Mouse (Mus musculus) heart, embryonic 14.5 days (tissue): ENCODE results near the gene Stx1b. TPM values are rescaled to one million over a fixed set of nuclear protein-coding genes. Genes with fewer than 3 reads are reported as not detected.

Experiments used
- ATAC-seq: fragments of 200-750 bp; cut with Nextera tagmentation; 2 replicates; pipeline ENCODE4 v1.8.0; 2017; ENCODE audit warnings: low read depth, moderate TSS enrichment; ENCODE audit not compliant: insufficient number of reproducible peaks, insufficient read depth, low FRiP score
- H3K27ac ChIP-seq, 2 experiments: fragments of 200-500 bp in 1 of 2; fragments of 300-500 bp in 1 of 2; sonication (generic) in 1 of 2; replicated peaks in 1 of 2; 2 replicates each; pipeline ENCODE4 v1.5.1; 2012 to 2014; ENCODE audit warnings: low read depth in 2 of 2, low read length in 2 of 2, control low read depth in 1 of 2, mild to moderate bottlenecking in 1 of 2, mixed read lengths in 1 of 2; ENCODE audit not compliant: control insufficient read depth in 1 of 2, insufficient read depth in 1 of 2
- H3K27me3 ChIP-seq: fragments of 300-500 bp; sonication (generic); 2 replicates; pipeline ENCODE4 v1.6.1; 2014; ENCODE audit warnings: mild to moderate bottlenecking, low read length, control low read depth; ENCODE audit not compliant: control insufficient read depth, insufficient read depth
- H3K36me3 ChIP-seq: fragments of 300-500 bp; sonication (generic); 2 replicates; pipeline ENCODE4 v1.6.1; 2014; ENCODE audit warnings: mild to moderate bottlenecking, control low read depth, low read length, mixed read lengths; ENCODE audit not compliant: control insufficient read depth, insufficient read depth
- H3K4me1 ChIP-seq, 2 experiments: fragments of 200-500 bp in 1 of 2; fragments of 300-500 bp in 1 of 2; sonication (generic) in 1 of 2; 2 replicates each; pipeline ENCODE4 v1.6.1; 2012 to 2014; ENCODE audit warnings: low read length in 2 of 2, control low read depth in 1 of 2, mixed read lengths in 1 of 2; ENCODE audit not compliant: control insufficient read depth in 2 of 2, insufficient read depth in 2 of 2
- H3K4me2 ChIP-seq: fragments of 300-500 bp; sonication (generic); 2 replicates; pipeline ENCODE4 v1.6.1; 2014; ENCODE audit warnings: mild to moderate bottlenecking, low read length
- H3K4me3 ChIP-seq, 2 experiments: fragments of 200-500 bp in 1 of 2; fragments of 300-500 bp in 1 of 2; sonication (generic) in 1 of 2; 2 replicates each; pipeline ENCODE4 v1.5.1; 2012 to 2014; ENCODE audit warnings: low read length in 2 of 2, mild to moderate bottlenecking in 2 of 2, control low read depth in 1 of 2, low read depth in 1 of 2, moderate library complexity in 1 of 2; ENCODE audit not compliant: control insufficient read depth in 1 of 2, insufficient read depth in 1 of 2
- H3K9ac ChIP-seq: fragments of 300-500 bp; sonication (generic); 2 replicates; pipeline ENCODE4 v1.6.1; 2014; ENCODE audit warnings: mild to moderate bottlenecking, low read length
- H3K9me3 ChIP-seq: fragments of 300-500 bp; sonication (generic); 2 replicates; pipeline ENCODE4 v1.6.1; 2016; ENCODE audit warnings: low read length, control low read depth; ENCODE audit not compliant: control insufficient read depth
- WGBS: fragments of 180-500 bp; shearing (Covaris S2); extraction: QIAGEN DNeasy Blood & Tissue Kit; methylation state at CpG from one replicate; pipeline ENCODE4 v1.1.7; 2014; 5-methylcytosine and 5-hydroxymethylcytosine counted together
- polyA plus RNA-seq: library from polyadenylated mRNA; unstranded; fragments of >200 nt; fragmentation: Nextera tagmentation; extraction: Ambion mirVana; gene quantifications from 2 replicates; pipeline ENCODE4 v1.2.1, GENCODE M21; 2014

The Stx1b gene
- polyA plus RNA-seq, 1 experiment from 2014 or later = 1.0 TPM

DNA sequence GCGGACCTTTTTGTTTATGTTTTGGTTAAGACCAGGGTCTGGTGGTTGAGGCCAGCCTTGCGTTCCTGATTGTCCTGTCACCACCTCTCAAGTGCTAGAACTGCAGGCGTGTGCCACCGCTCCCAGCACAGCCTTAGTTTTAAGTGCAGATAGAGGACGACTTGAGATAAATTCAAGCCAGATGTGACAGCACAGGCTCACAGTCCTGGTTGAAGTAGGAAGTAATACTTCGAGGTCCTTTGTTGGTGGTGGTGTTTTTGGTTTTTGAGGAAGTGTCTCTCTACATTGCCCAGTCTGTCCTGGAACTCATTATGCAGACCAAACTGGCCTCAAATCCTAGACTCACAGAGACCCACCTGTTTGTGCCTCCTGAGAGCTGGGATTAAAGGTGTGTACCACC, 64.6 kb downstream of the Stx1b start:
- H3K9me3 ChIP-seq = no peaks in the 10 kb centered on the region
- WGBS = 14% methylated on average over 6 of the region's 6 CpGs
- no peak overlapping the region for H3K9ac ChIP-seq
- H3K4me2 ChIP-seq = peak overlapping the region; percentile 3
- H3K27me3 ChIP-seq = no peaks in the 10 kb centered on the region; the same call in 1 of the 2 replicates
- H3K4me1 ChIP-seq = peaks cover 2 to 15% of the 10 kb centered on the region in 2 experiments; a peak in 3 of 4 replicates
- H3K4me3 ChIP-seq = no peak overlapping the region
- peaks cover 56% of the 10 kb centered on the region for H3K36me3 ChIP-seq
- ATAC-seq = no peak
- no peak overlapping the region for H3K27ac ChIP-seq

Other genes starting within 250 kb of the Stx1b start
- gene Ccdc189, start 236.0 kb downstream of the Stx1b start, polyA plus RNA-seq = 10.1 and 12.7 TPM in 2 replicates
- gene Rnf40, start 235.8 kb downstream of the Stx1b start, polyA plus RNA-seq = 24.1 and 25.8 TPM in 2 replicates
- gene Zfp629, start 208.8 kb downstream of the Stx1b start, polyA plus RNA-seq = 10.7 and 12.3 TPM in 2 replicates
- gene Bcl7c, start 115.6 kb downstream of the Stx1b start, polyA plus RNA-seq = 30.6 and 41.1 TPM in 2 replicates
- 4.7 and 5.6 TPM in 2 replicates for gene Ctf1, start 111.8 kb downstream of the Stx1b start, polyA plus RNA-seq
- gene Ctf2, start 92.4 kb downstream of the Stx1b start, polyA plus RNA-seq = not detected in 2 replicates
- gene Fbxl19, start 80.0 kb downstream of the Stx1b start, polyA plus RNA-seq = 0.93 and 1.5 TPM in 2 replicates
- gene Orai3, start 54.7 kb downstream of the Stx1b start, polyA plus RNA-seq = 15.7 and 17.7 TPM in 2 replicates
- 15.0 and 16.5 TPM in 2 replicates for gene Setd1a, start 47.9 kb downstream of the Stx1b start, polyA plus RNA-seq
- gene Gm49388, start 38.9 kb downstream of the Stx1b start, polyA plus RNA-seq = not detected in 2 replicates
- 20.4 and 22.2 TPM in 2 replicates for gene Hsd3b7, start 23.9 kb downstream of the Stx1b start, polyA plus RNA-seq
- 25.8 and 28.8 TPM in 2 replicates for gene Stx4a, start 255 bp downstream of the Stx1b start, polyA plus RNA-seq
- 8.8 and 8.9 TPM in 2 replicates for gene Zfp646, start 51.7 kb upstream of the Stx1b start, polyA plus RNA-seq
- 6.8 and 7.4 TPM in 2 replicates for gene Zfp668, start 52.3 kb upstream of the Stx1b start, polyA plus RNA-seq
- gene Prss53, start 66.4 kb upstream of the Stx1b start, polyA plus RNA-seq = 0.66 and 1.3 TPM in 2 replicates
- gene Gm21974, start 70.9 kb upstream of the Stx1b start, polyA plus RNA-seq = not detected in 2 replicates
- gene Vkorc1, start 71.1 kb upstream of the Stx1b start, polyA plus RNA-seq = 121 and 142 TPM in 2 replicates
- gene Bckdk, start 79.5 kb upstream of the Stx1b start, polyA plus RNA-seq = 167 and 178 TPM in 2 replicates
- gene Kat8, start 88.0 kb upstream of the Stx1b start, polyA plus RNA-seq = 28.3 and 28.7 TPM in 2 replicates
- 0.23 and 0.62 TPM in 2 replicates for gene Prss8, start 105.6 kb upstream of the Stx1b start, polyA plus RNA-seq
- gene Prss36, start 122.2 kb upstream of the Stx1b start, polyA plus RNA-seq = 9.2 and 10.1 TPM in 2 replicates
- gene Fus, start 142.9 kb upstream of the Stx1b start, polyA plus RNA-seq = 40.6 and 41.0 TPM in 2 replicates
- 58.6 and 59.9 TPM in 2 replicates for gene Pycard, start 169.3 kb upstream of the Stx1b start, polyA plus RNA-seq
- 0.38 and 0.54 TPM in 2 replicates for gene Trim72, start 179.4 kb upstream of the Stx1b start, polyA plus RNA-seq
- gene Itgam, start 238.1 kb upstream of the Stx1b start, polyA plus RNA-seq = 0.63 and 0.82 TPM in 2 replicates
- gene Gm49368, start 238.1 kb upstream of the Stx1b start, polyA plus RNA-seq = not detected in 2 replicates